Mouse (Mus musculus) bone marrow macrophage, adult 2 months (primary cell): ENCODE data around the gene Il17c.

ENCODE experiments used
- CTCF ChIP-seq: IDR thresholded peaks from 2 replicates; pipeline ENCODE4 v1.5.1; 2012; ENCODE audit warnings: low read depth, mild to moderate bottlenecking, low read length, moderate library complexity
- POLR2A ChIP-seq: IDR thresholded peaks from 2 replicates; pipeline ENCODE4 v1.6.1; 2012; ENCODE audit warnings: mild to moderate bottlenecking, low read depth, low read length, borderline replicate concordance

DNA sequence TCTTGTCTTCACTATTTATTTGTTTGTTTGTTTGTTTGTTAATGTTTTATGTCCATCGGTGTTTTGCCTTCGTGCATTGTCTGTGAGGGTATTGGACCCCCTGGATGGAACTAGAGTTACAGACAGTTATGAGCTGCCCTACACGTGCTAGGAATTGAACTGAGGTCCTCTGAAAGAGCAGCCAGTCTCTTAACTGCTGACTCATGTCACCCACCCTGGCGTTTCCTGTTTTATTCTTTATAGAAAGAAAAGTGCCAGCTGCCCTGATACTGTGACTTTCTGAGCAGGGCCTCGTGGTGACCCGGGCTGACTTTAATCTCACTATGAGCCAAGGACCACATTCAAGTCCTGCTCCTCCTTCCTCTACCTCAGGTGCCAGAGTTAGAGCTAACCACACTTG, 6.3 kb upstream of the Il17c start:
- no peak for TF ChIP-seq CTCF
- no peak for TF ChIP-seq POLR2A
